Mouse (Mus musculus) thymus, postnatal 10 days (tissue): ENCODE measurements around the gene 3110021N24Rik.
"Not testable (repeated sequence)": the region's sequence is repeated elsewhere in the genome, so short reads cannot be mapped to it uniquely, and the experiment has no call there.

ENCODE experiments used
- DNase-seq, 2 experiments: peaks; one replicate each; pipeline ENCODE4 v3.0.0; 2021; ENCODE audit warnings: low spot score in 2 of 2

3110021N24Rik gene

DNA sequence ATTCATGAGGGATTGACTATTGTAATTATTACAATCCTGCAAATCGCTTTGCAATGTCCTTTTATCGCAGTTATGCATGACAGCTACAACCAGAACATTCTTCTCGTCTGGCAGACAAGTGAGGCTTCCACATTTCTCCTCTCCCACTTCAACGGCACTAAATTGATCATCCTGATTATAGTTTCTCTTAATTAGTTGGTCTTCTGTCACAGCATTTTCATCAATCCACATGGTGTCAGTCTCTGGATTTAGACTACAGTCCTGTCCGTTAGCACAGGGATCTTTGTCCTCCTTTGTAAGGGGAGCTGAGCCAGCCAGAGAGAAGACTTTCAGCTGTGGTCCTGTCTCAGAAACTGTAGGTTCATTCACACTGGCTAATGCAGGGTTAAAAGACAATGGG, at the start of gene 3110021N24Rik:
TSS of gene 3110021N24Rik (plus strand) at position 301 of the 400 bp plus-strand sequence.
- no peak for DNase-seq

DNA sequence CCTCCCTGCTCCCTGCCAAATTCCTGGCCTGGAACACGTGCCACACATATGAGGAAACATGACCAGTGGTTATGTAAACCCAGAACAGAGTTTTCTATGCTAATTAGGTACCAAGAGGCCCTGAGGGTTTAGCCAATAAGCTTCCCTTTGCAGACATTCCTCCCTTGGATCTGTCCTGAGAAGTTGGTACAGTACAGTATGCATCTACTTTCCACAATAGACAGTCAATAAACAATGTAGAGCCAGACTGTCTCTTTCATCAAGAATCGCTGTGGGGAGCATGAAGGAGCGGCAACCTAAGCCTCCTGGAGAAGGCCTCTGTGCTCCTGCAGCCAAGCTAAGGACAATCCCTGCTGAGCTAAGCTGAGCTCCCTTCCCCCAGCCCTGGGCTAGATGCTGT, 33.3 kb upstream of the 3110021N24Rik start:
- no peak for DNase-seq

DNA sequence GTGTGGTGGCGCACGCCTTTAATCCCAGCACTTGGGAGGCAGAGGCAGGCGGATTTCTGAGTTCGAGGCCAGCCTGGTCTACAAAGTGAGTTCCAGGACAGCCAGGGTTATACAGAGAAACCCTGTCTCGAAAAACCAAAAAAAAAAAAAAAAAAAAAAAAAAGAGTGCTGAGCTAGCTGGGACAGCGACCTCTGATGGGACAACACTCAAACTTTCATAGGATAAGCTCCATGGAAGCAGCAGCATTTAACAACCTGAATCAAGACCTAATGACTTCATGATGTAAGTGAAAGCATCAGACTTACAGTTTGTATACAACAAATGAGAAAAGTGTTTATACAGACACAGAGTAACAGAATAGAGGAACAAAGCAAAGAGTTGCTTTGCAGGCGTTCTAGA, 32.4 kb upstream of the 3110021N24Rik start:
- not testable (repeated sequence) for DNase-seq

DNA sequence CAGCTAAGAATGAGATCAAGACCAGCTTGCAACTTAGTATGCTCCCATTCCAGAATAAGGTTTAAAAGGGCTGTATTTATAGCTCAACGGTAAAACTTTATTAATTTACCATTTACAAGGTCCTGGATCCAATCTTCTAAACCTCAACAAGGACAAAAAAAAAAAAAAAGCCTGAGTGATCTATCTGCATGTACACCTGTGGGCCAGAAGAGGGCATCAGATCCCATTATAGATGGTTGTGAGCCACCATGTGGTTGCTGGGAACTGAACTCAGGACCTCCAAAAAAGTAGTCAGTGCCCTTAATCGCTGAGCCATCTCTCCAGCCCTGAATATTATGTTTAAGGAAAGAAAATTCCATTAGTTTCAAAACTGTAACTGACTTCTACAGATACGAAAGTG, 29.0 kb upstream of the 3110021N24Rik start:
- no peak for DNase-seq

DNA sequence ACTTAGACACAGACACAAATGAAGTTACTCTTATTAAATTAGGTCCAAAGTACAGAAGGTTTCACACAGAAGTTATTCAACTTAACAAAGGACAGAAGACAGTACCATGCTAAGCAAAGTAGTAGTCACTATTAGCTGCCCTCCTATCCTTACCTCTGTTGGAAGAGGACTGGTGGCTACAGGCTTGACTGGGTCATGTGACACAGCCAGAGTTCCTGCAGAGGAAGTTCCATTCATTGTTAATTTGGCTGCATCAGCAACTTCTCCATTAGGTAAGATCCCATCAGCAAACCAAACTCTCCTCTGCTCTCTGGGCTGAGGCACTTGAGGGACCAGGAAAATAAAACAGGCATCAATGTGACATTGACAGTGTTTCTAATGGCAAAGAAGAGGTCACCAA, 28.0 kb upstream of the 3110021N24Rik start:
- no peak for DNase-seq

DNA sequence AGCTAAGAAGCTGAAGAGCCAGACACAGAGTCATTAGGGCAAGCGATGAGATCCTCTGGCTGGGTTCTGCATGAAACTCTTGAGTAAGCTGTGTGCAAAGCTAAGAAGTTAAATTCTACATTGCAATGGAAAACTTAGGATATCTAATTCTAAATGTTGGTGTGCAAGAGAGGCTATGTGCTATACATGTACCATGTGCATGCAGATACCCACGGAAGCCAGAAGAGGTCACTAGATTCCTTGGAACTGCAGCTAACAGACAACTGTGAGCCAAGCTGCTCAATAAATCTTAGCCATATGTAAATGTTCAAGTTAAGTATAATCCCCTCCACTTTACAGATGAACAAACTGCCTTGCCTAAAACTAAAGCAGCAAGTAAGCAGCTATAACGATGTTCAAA, 22.5 kb upstream of the 3110021N24Rik start:
- peak in 1 of 2 experiments; percentile 9 for DNase-seq

DNA sequence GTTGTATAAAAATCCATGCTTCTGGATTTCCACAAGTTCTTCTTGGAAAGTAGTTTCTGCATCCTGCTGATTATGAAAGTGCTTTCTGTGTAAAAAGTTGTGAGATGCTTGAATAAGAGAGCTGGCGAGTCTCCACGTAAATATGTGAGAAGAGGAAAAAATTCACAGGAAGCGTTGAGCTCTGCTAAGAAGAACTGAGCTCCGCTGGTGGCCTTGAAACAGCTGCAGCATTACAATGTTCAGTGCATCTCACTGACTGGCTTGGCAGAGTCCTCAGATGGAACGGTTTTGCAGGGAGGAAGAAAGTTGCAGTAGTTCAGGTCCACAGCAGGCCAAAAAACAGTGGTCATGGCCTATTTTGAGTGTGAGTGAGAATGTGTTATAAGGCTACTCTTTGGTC, 11.2 kb upstream of the 3110021N24Rik start:
- DNase-seq, result no peak

DNA sequence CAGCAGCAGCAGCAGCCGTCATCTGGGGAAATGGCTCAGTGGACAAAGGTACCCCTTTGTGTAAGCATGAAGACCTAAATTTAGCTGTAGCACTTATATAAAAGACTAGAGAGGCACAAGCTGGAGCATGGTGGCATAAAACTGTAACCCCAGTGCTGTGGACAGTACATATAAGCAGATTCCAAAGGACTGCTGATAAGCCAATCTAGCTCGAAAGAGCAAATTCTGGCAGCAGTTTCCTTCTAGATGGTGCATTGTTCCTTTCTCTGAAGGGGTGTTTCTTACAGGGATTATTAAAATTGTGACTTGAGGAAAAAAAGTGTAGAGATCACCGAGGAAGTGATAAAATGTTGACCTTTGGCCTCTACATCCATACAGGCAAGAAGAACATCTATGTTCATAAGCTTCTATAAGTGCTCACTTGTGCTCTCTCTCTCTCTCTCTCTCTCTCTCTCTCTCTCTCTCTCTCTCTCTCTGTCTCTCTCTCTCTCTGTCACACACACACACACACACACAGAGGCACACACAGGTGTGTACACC, 1.9 kb downstream of the 3110021N24Rik start:
- no peak for DNase-seq

DNA sequence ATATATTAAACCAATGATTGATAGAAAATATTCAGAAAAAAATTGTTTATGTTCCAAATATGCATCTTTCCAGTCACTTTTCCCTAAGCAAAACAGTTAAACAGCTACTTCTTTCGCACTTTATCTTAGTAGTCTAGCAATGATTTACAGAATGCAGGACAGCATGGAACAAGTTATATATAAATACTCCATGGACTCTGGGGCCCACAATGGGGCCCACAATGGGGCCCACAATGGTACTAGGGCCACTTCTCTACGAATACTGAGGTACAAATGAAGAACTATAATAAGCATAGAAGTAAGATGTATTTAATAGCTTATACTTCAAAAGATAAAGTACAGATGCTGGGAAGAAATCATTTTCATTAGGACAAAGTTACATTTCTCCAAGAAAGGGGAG, 4.7 kb downstream of the 3110021N24Rik start:
- no peak for DNase-seq

DNA sequence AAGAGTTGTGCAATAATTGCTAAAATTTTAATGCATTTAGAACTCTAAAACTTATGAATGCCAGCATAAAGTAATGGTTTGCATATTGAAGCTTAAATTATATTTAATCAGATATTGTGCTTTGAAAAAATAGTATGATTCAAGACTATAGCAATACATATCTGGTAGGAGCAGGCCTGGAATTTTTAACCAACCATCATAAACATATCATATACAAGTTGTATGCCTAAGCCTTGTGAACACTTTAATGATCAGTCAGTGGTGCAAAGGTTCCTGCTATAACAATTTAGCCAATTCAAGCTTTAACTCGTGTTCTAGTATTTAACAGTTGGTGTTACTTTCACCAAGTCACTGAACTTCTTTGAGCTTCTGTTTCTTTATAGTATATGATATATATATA, 11.0 kb downstream of the 3110021N24Rik start:
- DNase-seq, result no peak

DNA sequence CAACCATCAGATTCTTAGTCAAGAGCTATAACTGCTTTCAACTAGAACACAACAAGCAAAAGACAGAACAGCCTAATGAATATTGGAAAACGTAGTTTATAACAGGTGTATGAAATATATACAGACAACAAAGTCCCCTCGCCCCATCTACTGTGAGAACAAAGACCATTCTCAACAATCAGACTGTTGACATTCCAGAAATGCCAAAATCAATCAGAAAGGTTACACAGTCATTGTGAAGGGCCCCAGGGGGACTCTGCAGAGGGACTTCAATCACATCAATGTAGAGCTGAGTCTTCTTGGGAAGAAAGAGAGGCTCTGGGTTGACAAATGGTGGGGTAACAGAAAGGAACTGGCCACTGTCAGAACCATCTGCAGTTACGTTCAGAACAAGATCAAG, 12.1 kb downstream of the 3110021N24Rik start:
- no peak for DNase-seq

DNA sequence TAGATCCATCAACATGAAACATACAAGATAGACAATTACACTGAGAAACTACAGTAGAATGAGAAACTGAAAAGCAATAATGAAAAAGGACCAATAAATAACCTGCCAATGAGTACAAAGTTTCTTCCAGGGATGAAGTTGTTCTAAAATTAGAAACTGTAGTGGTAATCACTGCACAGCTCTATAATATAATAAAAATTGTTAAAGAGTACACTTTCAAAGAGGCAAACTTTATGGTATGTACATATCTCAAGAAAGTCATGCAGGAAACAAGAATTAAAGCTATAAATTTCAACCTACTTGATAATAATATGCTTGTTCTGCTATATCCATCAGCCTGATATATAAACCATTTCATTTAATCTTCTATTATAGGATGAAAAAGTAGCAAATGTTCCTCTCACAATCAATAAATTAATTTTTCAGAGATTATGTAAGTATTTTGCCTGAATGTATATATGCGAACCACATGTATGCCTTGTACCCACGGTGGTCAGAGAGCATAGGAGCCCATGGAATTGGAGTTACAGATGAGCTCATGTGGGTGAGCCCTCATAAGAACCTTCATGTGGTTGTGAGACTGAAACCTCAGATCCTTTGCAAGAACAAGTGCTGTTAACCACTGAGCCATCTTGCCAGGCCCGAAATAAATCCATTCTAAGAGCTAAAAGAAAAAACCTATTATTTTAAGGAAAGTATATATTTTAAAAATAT, 26.9 kb downstream of the 3110021N24Rik start:
- DNase-seq, result no peak

DNA sequence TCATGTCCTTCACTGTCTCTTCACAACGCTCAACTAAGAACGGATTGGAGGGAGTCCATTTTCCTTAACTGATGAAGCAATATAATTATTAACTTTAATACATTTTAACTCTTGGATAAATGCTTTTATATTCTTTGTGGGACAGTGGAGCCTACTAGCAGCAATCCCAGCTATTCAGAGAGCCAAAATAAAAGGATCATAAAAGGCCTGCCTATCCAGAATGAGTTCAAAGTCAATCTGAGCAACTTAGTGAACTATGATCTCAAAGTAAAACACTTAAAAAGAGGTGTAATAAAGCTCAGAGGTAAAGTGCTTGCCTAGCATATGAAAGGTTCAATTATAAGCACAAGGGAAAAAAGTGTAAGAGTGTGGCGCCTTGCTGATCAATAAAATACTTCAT, 40.1 kb downstream of the 3110021N24Rik start:
- DNase-seq, result no peak

DNA sequence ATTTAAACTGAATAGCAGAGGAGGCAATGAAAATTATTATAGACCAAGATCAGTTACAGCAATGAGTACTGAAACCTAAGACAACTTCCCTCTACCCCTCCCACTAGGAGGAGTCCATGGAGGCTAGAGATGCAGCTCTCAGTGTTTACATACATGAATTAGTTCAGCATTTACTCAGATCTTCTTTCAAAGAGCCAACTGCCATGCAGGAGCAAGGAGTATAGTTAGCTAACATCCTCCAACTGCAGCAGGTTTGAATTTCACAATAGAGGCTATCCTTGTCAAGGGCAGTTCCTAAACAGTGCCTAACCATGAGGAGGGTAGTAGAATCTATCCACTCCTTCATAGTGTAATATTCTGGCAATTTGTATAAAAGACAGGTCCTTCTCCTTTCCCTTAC, 49.1 kb downstream of the 3110021N24Rik start:
- no peak for DNase-seq

DNA sequence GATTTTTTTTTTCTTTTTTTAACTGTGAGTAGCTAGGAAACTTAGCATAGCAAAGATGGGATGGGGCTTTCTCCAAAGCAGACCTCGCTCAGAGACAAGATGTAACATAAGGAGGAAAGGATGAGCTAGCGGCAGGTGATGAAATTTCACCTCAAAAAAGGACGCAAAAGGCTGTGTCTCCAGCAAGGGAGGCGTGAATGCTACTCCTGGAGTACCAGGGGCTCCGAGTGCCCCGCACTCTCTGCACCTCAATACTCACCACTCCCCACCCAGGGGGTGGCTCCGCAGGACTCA, 60.3 kb downstream of the 3110021N24Rik start:
- no peak for DNase-seq

DNA sequence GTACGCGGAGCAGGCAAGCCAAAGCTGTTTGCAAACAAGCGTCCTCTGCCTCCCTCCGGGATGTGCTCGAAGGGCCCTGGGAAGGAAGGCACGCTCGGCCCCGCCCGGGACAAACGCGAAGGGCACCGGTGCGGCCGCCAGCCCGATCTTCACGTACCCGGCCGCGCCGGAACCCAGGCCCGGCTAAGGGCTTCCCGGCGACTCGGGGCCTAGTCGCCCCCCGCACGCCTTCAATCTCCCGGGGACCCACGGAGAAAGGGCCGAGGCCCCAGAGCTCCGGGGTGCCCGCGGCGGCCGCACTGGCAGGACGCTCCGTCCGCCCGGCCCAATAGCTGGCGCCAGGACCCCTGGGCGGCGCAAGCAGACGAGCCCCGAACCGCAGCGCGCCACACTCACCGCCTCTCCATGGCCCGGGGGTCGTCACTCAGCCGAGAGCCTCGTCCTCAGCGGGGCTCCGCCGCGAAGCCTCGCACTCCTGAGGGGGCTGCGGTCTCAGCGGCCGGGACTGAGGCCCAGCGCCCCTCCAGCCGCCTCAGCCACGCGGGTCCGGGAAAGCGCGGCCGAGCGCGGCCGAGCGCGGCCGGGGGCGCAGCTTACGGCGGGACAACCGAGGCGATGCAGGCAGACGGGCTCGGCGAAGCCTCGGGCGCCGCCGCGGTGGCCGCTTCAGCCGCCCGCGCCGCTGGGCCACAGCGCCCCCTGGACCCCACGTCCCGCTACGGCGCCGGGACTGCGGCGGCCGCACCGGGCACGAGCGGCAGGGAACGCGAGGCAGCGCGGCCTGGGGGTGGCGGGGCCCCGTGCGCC, 60.8 kb downstream of the 3110021N24Rik start, which contains the start of gene Zfyve9:
TSS of gene Zfyve9 (minus strand) at position 742 of the 807 bp plus-strand sequence.
- DNase-seq, result peak; percentile 23 to 79

DNA sequence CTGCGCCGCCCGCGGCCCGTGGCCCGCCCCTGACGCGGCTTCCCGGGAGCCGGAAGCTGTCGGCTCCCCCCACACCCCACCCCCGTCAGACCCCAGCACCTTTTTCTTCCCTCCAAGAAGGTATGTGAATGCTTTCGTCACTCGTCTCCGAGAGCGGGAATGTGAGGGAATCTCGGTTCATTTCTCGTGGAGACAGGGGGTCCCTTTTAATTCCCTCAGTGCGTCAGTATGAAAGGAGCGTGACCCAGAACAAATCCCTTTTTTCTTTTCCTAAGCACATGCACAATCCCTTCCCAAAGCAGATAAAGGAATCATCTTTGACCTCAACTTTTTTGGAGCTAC, 61.4 kb downstream of the 3110021N24Rik start:
- no peak for DNase-seq

DNA sequence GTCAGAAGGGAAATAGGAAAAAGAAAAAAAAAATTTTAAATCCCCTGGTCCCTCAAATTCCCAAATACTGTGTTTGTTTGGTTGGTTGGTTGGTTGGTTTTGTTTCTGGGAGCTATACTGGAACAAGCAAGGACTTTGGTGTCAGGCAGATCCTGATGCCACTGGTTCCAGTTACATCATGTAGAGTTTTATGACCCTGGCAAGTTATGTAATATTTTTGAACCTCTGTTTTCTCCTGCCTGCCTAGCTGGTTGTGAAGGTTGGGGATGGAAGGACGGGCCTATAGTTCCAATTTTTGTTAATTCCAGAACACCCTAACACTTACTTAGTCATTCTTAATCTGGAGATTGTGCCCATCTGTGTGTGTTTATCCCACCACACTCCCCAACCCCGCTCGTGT, 62.1 kb downstream of the 3110021N24Rik start:
- no peak for DNase-seq

DNA sequence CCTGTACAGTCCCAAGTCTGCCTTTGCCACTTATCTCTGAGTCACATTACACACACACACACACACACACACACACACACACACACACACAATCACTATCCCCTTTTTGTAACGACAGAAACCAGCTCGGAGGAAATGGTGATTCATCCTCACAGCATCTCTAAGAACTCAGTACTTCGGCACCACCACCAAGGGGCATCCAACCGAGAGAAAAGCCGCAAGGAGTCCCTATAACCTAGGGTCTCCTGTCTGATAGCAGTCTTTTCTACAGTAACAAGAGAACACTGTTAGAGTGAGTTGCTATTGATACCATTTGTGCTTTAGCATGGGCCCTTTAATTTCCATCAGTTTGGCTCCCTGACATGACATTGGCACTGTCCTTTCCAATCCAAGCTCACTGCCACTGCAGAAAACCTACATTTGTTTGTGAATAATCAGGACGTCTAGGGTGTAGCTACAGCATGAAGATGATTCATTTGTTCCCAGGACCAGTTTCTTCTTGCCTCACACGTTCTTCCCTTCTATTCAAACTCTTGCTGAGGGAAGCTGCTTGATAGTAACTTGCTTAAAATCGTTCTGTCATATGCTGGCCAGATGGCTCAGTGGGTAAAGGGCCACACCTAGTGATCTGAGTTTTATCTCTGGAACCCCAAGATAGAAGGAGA, 63.1 kb downstream of the 3110021N24Rik start:
- DNase-seq, result no peak

DNA sequence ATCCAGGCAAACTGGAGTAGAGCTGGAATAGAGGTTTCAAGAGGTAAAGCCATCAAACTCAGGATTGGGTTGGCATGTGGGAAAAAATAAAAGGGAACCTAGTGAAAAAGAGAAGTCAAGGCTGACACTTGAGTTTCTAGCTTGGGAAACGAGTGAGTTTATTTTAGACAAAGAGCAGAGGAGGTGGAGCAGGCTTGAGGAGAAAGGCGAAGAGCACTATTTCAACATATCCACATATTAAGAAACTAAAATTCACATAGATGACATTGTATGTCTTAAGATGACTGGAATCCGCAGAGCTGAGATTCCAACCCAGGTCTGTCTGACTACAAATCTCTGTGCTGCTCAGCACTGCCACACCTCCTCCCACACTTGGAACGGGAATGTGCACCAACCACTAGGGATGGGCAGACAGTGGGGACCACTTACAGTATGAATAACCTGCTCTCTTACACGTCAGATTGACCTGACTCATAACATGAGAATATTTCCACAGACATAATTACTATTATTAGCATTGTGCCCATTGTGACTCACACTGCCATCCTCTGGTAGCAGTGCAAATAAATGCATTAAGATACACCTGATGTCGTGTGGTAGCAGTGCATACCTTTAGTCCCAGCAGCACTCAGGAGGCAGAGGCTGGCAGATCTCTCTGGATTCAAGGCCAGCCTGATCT, 69.9 kb downstream of the 3110021N24Rik start:
- DNase-seq, result no peak

DNA sequence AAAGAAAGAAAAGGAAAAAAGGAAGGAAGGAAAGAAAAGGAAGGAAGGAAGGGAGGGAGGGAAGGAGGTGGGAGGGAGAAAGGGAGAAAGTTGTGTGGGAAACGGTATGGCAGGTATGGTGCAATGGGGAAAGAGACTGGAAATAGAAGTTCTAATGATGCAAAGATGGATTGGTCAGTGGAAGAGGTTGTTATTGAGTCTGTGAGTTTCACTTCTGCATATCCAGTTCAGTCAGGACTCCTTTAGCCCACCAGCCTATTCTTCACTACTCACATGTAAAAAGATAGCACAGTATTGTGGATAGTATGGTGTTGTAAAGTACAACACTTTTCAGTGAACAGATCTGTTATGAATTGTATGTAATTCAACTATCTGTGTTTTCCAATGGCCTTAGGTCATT, 71.1 kb downstream of the 3110021N24Rik start:
- DNase-seq, result no peak

DNA sequence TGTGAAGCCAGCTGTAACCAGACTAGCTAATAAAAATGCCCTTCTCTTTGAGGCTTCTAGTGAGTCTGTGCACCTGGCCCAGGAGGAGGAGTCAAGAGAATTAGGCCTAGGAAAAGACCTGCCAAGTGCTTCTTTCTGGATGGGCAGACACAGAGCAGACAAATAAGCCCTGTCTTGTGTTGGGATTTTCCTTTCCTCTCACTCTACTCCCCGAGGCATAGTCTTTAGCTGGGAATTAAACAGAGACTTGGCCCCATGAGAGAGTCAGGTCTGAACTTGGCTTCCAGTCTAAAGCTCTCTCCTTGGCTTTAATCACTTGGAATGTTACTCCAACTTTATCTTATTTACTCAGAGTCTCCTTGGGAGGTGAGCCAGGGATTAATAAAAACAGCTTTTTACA, 74.5 kb downstream of the 3110021N24Rik start:
- no peak for DNase-seq
